Mouse (Mus musculus): ENCODE measurements around the gene Ireb2. TPM values are rescaled to one million over a fixed set of nuclear protein-coding genes. Genes with fewer than 3 reads are reported as not detected.
"Not testable (repeated sequence)": the region's sequence is repeated elsewhere in the genome, so short reads cannot be mapped to it uniquely, and the experiment has no call there.

Ireb2 gene
- total RNA-seq (2021), result 10 to 100 TPM; 30.7 to 42.8 TPM
- long read RNA-seq, experiment 1, full-length matches to known transcripts, result 5 of 5 reads
- long read RNA-seq, experiment 1, partial matches to known transcripts, result 0 of 5 reads
- long read RNA-seq, experiment 1, other reads (novel, unspliced or antisense), result 0 of 5 reads
- long read RNA-seq, experiment 2, partial matches to known transcripts, result 6 of 13 reads
- long read RNA-seq, experiment 2, other reads (novel, unspliced or antisense), result 7 of 13 reads

GRCm38 (mm10) chr9:54863363-54864281 lies at the start of gene Ireb2:
TSS of gene Ireb2 (plus strand) at chr9:54863789.
- peak; percentile 99 for DNase-seq (ENCODE audit: low spot score in 2 of 2)

GRCm38 (mm10) chr9:54816508-54817201 lies 46.9 kb upstream of the Ireb2 start:
- no peak for DNase-seq (ENCODE audit: low spot score in 2 of 2)

GRCm38 (mm10) chr9:54821442-54822100 lies 42.0 kb upstream of the Ireb2 start:
- peak in 1 of 2 experiments; percentile 16 for DNase-seq (ENCODE audit: low spot score in 2 of 2)

- no peak for DNase-seq (ENCODE audit: low spot score in 2 of 2)
Observed at GRCm38 (mm10) chr9:54829760-54830159, 33.8 kb upstream of the Ireb2 start.

GRCm38 (mm10) chr9:54830624-54831023 lies 33.0 kb upstream of the Ireb2 start:
- peak; percentile 18 to 35 for DNase-seq (ENCODE audit: low spot score in 2 of 2)

GRCm38 (mm10) chr9:54833831-54834230 lies 29.8 kb upstream of the Ireb2 start:
- DNase-seq (ENCODE audit: low spot score in 2 of 2), result no peak

GRCm38 (mm10) chr9:54835951-54836717 lies 27.5 kb upstream of the Ireb2 start:
- DNase-seq (ENCODE audit: low spot score in 2 of 2), result not testable (repeated sequence)

GRCm38 (mm10) chr9:54837835-54838234 lies 25.8 kb upstream of the Ireb2 start:
- no peak for DNase-seq (ENCODE audit: low spot score in 2 of 2)

- DNase-seq (ENCODE audit: low spot score in 2 of 2), result no peak
Observed at GRCm38 (mm10) chr9:54840145-54840544, 23.4 kb upstream of the Ireb2 start.

GRCm38 (mm10) chr9:54842311-54842710 lies 21.3 kb upstream of the Ireb2 start:
- no peak for DNase-seq (ENCODE audit: low spot score in 2 of 2)

GRCm38 (mm10) chr9:54843887-54844286 lies 19.7 kb upstream of the Ireb2 start:
- no peak for DNase-seq (ENCODE audit: low spot score in 2 of 2)

- DNase-seq (ENCODE audit: low spot score in 2 of 2), result no peak
Observed at GRCm38 (mm10) chr9:54844556-54845176, 18.9 kb upstream of the Ireb2 start.

- no peak for DNase-seq (ENCODE audit: low spot score in 2 of 2)
Observed at GRCm38 (mm10) chr9:54848203-54848602, 15.4 kb upstream of the Ireb2 start.

GRCm38 (mm10) chr9:54853036-54853435 lies 10.6 kb upstream of the Ireb2 start:
- not testable (repeated sequence) for DNase-seq (ENCODE audit: low spot score in 2 of 2)

- DNase-seq (ENCODE audit: low spot score in 2 of 2), result no peak
Observed at GRCm38 (mm10) chr9:54853619-54854018, 10.0 kb upstream of the Ireb2 start.

- DNase-seq (ENCODE audit: low spot score in 2 of 2), result no peak
Observed at GRCm38 (mm10) chr9:54855638-54856037, 8.0 kb upstream of the Ireb2 start.

- DNase-seq (ENCODE audit: low spot score in 2 of 2), result no peak
Observed at GRCm38 (mm10) chr9:54856121-54856520, 7.5 kb upstream of the Ireb2 start.

- no peak for DNase-seq (ENCODE audit: low spot score in 2 of 2)
Observed at GRCm38 (mm10) chr9:54857474-54857873, 6.1 kb upstream of the Ireb2 start.

- DNase-seq (ENCODE audit: low spot score in 2 of 2), result no peak
Observed at GRCm38 (mm10) chr9:54860526-54860925, 3.1 kb upstream of the Ireb2 start.

GRCm38 (mm10) chr9:54878759-54879158 lies 15.2 kb downstream of the Ireb2 start:
- no peak for DNase-seq (ENCODE audit: low spot score in 2 of 2)
